Mouse (Mus musculus) neural tube, embryonic 10.5 days (tissue): ENCODE measurements around the gene Tmem43.
A peak's percentile ranks its signal among the peaks of the same experiment; 100 is the strongest.

Experiments
- DNase-seq: peaks from one replicate; pipeline ENCODE4 v3.0.0-alpha.2; 2017; ENCODE audit warnings: low spot score; ENCODE audit errors: extremely low spot score

Tmem43 gene

DNA sequence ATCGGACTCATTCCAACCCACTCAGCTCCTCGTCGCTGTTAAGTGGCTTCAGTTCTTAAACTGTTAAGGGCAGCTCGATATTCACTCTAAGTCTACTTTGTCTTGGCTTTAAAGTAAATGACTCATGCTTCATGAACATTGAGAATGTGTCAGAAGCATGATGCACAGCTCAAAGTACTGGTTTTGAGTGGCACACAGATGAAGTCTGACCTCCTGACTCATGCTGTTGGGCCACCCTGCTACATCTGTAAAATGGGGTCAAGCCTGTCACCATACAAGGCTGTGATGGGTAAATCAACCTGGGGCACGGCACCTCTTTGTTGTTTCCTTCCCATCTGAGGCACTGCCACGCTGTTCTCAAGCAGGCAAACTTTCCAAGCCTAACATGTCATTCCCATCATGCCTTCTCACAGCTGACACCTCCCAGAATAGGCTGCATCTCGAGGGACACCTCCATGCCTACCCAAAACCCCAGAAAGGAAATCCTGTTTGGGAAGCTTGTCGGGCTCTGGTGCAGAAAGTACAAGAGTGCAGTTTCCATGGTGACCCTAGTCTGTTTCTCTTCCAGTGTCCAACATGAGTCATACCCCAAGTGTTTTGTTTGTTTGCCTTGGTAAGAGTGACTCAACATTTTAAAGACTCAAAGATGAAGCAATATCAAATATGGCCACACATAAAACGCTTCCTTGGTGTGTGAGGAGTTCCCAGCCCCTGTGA is 15.2 kb downstream of the Tmem43 start:
- no peak for DNase-seq

DNA sequence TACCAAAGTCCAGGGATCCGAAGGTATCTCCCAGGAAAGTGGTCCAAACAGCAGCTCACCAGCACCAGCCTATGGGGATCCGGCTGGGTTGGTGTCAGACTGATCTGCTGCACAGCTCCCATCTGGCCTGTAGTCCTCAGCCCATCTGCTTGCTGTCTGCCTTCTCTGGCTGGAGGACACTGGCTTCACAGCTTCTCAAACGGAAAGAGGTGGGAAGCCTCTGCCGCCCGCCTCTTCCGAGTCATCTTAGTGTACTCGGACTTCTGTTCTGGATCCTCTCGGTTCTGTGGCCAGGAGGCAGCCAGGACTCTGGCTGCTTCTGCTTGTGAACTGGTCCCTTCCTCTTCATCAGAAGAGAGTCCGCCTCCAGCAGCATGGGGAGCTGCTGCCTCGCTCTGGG is 16.4 kb downstream of the Tmem43 start:
- no peak for DNase-seq

DNA sequence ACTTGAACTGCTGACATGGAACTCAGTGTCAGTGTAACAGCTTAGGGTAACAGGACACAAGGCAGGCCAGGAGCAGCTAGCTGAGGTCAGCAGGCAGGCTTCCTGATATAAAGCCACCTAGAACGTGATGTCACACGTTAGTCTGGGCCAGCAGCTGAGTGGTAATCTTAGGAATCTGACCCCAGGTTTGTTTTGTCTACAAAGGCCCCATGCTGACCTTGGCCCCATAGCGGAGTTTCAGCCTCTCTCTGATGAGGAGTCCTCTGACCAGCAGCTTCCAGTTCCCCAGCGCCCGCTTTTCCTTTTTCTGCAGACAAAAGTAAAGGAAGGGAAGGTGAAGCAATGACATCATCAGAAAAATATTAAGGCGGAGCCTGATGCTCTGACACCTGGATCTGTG is 17.5 kb downstream of the Tmem43 start:
- DNase-seq, result no peak

DNA sequence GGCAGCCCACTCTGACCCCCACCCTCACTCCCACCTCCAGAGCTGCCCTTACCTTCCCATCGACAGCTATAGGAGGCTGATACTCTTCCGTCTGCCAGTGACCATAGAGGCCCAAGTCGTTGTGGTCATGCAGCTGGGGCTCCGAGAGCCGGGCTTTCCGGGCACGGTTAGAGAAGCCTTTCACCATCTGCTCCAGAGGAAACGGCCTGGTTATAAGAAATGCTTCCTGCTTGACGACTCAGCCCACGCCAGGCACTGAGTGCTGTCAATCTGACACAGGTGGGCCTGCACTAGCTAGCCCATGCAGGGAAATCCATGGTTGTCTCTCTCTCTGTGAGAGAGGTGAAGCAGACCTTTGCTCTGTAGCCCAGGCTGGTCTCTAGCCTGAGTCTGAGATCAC is 19.6 kb downstream of the Tmem43 start:
- no peak for DNase-seq

DNA sequence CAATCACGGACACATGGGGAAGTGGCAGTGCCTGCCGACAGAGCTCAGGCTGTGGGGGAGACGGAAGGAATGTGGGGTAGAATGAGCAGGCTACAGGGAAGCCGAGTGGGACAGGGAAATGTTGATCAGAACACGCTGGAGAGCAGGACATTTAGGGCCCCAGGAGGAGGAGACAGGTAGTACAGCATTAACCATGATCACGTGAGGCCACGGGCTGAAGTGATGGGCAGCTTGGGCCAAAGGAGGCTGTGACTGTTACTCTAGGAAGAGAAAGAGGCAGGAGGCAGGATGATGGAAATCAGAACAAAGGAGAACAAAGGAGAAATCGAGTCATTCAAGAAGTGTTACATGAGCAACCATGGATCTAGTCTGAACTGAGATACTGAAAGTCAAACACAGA is 21.0 kb downstream of the Tmem43 start:
- no peak for DNase-seq

DNA sequence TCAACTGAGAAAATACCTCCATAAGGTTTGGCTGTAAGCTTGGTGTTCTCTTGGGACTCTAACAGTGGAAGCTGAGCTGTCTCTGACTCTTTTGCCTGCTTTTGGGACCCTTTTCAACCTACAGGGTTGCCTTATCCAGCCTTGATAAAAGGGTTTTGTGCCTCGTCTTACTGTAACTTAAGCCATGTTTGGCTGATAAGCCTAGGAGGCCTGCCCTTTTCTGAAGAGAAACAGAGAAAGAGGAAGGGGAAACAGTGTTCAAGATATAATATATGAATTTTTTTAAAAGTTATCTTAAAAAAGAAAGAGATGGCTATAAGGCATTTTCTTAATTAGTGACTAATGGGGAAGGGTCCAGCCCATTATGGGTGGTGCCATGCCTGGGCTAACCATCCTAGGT is 29.8 kb downstream of the Tmem43 start:
- DNase-seq, result no peak

DNA sequence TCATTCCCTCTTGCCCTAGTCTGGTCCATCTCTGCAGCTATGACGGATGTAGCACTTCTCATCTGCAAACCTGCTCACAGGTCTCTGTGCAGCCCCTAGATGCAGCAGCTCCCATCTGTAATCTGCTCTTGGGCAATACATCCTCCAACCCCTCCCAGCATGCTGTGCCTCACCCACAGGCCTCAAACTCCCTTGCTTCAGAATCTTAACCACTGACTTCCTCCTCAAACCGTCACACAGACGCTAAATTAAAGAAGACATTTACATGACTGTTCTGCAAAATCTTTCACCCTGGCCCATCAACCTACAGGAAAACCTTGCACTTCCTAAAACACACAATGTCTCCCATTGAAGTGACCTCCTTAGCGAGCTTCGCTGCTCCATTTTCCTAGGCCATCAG is 32.5 kb downstream of the Tmem43 start:
- DNase-seq, result no peak

DNA sequence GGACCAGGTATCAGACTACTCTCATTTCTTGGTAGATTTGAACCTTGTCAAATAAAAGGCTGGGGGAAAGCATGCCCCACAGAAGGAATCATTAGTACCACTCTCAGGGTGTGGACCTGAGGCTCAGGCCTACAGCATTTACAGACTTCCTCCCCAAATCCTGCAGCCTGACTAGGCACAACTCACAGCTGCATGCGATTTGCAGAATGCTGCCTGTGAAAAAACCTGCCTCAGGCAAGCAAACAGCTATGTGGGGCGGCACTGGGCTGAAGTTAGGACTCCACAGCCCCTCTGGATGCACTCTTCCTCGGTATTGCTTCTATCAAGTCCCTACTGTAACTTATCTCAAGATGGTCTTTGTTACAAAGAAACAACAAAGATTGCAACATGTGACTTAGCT is 34.5 kb downstream of the Tmem43 start:
- DNase-seq, result no peak

DNA sequence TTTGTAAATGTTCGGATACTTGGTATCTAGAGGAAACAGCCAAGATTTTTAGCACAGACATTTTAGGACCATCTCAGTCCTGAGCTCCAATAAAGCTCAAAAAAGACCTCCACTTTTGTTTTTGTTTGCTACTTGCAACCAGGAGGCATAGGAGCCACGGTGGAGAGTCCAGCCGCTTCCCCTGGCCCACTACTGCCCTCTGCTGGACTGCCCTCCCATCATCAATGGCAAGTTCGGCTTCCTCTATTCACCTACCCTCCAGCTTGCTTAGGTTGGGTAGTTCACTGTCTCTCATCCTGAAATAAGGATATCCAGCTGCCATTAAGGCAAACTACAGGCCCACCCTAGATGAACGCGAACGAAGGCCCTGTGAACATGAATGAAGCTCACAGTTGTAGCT is 35.8 kb downstream of the Tmem43 start:
- peak; percentile 65 for DNase-seq

DNA sequence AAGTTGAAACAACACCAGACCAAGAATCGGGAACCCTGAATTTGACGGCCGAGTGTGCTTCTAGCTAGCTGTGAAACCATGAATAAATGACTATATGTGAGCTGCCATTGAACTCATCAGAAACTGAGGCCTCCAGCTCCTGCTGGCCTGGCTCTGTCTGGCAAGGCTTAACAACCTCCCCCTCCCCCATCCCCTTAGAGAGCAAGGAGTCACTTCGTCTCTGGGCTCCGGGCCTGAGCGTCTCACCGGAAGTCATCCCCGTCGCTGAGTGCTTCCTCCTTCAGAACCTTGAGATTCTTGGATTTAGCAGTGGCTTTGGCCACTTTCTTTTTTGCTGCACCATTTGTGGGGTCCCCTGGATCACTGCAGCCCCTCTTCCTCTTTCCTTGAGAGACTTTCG is 36.7 kb downstream of the Tmem43 start:
- DNase-seq, result no peak

DNA sequence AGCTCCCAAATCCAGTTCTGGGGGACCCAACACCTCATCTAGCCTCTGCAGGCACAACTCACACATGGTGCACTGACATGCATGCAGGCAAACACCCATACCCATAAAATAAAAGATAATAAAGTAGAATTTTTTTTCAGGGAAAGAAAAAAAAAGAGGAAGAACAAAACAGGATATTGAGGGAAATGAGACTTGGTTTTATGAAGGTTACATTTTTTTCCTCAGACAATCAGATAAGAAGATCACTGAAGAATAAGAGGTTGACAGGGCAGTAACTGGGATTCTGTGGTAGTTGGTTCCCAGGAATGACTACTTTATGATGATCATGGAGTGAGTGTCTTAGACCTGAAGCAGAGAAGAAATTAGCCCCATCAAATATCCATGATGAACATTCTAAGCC is 40.6 kb downstream of the Tmem43 start:
- DNase-seq, result no peak

DNA sequence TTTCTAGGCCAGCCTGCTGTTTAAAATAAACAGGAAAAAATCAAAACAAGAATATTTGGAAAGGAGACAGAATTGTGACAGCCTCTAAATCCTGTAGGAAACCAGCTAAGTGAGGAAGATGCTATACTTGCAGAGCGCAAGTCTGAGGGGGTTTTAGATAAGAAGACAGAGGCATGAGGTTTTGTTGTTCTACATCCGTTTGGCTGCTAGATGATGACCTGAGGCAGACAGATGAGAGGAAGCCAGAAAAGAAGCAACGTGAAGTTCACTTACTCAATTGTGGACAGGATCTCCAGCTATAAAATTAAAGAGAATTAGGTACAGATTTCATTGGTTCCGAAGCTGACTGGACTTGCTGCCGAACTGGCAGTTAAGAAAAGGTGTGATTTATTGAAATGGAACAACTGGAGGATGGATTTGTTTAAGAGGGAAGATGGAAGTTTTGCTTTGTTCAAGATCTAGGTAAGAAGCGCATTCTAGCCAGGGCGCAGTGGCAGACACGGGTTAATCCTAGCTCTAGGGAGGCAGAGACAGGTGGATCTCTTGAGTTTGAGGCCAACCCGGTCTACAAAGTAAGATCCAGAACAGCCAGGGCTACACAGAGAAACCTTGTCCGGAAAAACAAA is 41.3 kb downstream of the Tmem43 start:
- DNase-seq, result peak; percentile 14

DNA sequence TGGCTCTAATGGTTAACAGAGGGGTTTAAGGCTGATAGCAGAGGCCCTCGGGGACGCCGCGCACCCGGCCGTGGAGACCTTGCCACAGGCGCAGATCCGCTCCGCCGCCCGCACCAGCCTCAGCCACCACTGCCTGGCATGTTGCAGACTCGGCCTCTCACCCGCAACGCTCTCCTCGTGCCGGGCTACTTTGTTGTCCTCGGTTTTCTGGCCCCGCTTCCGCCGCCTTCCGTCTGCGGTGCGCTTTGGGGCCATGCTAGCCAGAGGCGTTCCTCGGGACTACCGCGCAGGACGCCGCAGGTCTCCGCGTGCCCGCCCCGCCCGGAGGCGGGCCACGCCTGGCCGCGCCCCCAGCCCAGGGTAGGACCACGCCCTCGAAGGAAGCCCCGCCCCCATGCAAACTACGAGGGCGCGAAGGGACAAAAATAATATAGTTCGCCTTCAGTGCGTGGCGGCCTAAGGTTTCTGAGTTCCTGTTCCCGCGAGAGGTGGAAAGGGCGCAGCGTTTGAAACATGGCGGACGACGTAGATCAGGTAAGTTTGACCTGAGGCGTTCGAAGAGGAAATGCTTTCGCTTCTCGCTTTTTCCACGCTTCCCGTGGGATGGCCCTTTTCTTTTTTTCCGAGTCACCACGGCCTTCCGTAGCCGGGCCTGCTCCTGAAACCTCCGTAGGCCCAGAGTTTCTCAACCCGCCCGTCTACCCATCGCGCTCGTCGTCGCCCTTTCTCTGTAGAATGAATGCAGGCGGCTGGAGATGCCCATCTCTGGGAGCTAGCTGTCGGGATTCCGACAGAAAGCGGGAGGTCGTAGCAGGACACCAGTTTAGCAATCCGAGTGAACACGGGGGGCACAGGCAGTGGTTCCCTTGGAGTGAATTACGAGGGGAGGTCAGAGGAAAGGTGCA is 42.3 kb downstream of the Tmem43 start, which contains the start of the genes Xpc and Lsm3:
Gene Xpc, minus strand, starts transcription at position 344 of the 905 bp plus-strand sequence.
Gene Lsm3, plus strand, starts transcription at position 384 of the 905 bp plus-strand sequence.
- DNase-seq, result peak; percentile 98

DNA sequence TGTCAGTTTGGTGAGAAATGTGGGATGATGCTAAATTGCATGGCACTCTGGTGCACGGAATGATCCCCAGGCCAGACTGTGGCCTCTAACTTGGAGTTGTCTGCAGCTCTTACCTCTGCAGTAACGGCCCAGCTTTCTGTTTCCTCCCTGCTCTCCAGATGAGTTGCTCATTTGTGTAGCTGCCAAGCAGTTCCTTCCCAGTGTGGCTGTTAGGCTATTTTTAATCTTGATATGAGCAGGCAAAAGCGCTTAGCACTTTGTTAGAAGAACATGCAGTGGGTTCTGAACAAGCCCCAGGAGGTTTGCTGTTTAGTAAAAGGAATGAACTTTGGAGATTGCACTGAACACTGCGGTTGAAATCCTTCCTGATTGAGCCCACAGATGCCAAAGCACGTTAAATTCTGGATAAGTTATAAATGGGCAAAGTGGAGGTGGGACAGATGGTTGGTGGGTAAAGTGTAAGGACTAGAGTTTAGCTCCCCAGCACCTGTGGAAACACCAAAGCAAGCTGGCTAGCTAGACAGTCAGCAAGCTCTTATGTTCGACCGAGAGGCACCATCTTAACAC is 45.0 kb downstream of the Tmem43 start:
- DNase-seq, result no peak

DNA sequence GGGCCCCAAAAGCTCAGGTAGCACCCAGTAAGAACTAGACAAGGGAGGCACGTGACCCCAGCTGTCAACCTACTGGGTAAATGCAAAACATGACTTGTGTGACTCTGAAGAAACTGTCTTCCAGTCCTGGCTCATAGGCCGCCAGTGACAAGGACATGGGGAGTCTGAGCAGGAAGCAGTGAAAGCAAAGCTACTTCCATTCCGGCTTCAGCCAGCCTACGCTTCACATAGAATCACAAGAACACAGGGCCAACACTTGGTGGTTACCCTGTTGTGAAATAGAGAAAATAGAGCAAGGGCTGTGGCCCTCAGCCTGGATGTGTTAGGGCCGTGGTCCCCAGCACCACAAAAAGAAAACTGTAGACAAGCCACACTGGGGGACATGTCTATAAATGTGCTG is 49.3 kb downstream of the Tmem43 start:
- no peak for DNase-seq

DNA sequence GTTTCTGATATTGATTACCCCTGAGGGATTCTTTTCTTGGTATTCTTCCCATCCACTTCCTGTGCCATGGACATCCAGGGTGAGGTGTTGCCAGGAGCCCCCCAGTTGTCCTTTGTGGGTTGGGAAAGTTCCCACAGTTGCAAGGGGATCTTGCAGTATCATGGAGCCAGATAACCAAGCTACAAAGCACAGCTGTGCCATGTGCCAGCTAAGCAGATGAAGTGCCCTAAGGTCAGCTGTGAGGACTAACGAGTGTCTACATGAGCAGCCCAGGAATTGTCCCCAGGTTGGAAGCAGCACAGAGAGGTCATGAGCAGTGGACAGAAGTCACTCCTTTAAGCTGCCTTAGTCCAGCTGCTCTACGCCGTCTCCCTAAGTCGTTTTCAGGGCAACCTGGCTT is 52.0 kb downstream of the Tmem43 start:
- no peak for DNase-seq

DNA sequence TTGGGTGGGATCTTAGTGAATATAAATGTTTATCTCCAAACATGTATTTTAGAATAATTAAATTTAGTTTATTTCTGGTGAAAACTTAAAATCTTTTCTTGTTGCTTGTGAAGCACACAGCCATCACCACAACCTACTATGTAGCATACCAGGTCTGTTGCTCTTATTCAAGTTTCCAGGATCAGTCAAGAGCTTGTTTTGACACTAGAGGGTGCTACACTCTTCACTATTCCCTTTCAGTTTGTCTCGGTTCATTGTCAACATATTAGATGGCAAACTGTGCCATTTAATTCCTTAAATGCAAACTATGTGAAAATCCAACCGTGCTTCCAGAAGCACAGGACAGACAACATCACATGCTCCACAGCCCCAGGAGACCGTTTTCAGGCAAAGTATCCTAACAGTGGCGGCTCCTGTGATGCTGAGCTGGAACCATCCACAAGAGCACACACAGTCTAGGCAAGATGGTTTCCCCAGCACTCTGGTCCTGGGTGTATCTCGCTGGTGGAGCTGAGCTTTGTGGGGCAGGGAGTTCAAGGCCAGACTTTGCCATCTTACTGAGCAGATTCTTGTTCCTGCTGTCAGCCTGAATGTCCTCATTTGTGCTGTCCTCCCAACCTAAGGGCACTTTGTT is 53.8 kb downstream of the Tmem43 start:
- no peak for DNase-seq

DNA sequence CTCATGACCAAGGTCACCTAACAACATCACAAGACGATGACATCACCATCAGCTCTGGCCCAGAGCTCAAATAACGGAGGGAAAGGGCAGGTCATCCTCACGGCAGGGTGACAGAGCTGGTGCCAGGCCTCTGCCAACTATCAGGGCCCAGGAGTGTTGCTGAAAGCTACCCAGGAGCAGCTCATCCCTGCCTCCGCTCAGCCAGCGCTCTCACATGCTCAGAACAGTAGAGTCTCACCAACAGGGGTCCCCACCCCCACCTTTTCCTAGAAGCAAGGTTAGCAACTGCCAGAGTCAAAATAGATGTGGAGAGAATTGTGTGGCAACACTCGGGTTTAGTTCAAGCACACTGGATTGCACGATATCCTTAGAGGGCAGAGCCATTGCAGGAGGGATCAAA is 54.8 kb downstream of the Tmem43 start:
- DNase-seq, result no peak

DNA sequence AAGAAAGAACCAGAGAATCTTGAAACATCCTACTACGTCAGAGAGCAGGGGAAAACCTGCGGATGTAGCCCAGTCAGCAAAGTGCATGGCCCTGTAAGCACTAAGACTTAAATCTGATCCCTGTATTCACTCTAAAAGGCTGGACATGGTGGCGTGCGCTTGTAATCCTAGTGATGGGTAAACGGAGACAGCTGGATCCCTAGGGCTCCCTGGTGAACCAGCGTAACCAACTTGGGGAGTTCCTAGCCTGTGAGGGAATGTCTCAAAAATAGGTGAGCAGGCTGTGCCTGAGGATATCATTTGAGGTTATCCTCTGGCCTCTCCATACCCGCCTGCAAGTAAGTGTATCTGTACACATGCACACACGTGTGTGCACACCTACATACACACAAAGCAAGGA is 57.2 kb downstream of the Tmem43 start:
- no peak for DNase-seq

DNA sequence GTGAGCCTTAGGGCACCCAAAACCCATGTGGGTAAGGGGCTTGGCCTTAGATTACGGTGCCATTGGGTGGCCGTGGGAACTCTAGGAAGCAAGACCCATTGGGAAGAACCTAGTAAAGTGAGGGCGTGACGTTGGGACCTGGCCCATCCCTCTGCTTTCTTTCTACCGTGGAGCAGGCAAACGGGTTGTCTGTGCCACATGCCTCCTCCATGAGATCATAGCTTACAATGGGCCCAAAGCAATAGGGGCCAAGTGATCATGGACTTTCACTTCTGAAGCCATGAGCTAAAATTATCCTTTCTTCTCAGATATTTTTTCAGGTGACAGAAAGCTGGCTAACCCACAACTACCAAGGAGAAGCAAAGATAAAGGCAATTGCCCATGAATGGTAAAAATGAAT is 57.8 kb downstream of the Tmem43 start:
- no peak for DNase-seq

DNA sequence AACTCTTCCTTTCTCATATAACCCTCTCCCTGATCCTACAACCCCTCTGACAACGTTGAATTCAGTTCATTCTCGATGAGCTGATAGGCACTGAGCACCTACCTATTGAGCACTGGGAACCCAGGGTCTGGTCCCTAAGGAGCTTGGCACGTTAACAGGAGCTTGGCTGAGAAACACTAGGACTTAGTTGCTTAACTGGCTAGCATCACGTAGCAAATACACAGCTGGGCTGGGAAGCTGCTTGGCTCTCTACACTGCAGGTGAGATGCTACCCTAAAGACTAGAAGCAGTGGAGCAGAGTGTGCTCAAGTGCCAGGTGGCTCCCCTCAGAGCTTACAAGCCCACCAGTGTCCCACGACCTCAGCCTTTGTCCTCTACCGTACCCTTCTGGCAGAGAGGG is 59.2 kb downstream of the Tmem43 start:
- DNase-seq, result no peak
